Mouse (Mus musculus) heart, postnatal 0 days (tissue): ENCODE measurements around the gene Spg20. TPM values are rescaled to one million over a fixed set of nuclear protein-coding genes. Genes with fewer than 3 reads are reported as not detected.

Experiments used
- ATAC-seq: fragments of 200-750 bp; cut with Nextera tagmentation; 2 replicates; pipeline ENCODE4 v1.8.0; 2017; ENCODE audit warnings: low read depth, moderate number of reproducible peaks, moderate library complexity; ENCODE audit not compliant: insufficient read depth
- DNase-seq: peaks from one replicate; pipeline ENCODE4 v3.0.0-alpha.2; 2016; ENCODE audit warnings: low spot score
- H3K27ac ChIP-seq: fragments of 300-500 bp; sonication (generic); 2 replicates; pipeline ENCODE4 v1.5.1; 2014; ENCODE audit warnings: low read depth, mild to moderate bottlenecking
- H3K27me3 ChIP-seq: fragments of 300-500 bp; sonication (generic); 2 replicates; pipeline ENCODE4 v1.6.1; 2014; ENCODE audit warnings: low read length, mixed read lengths; ENCODE audit not compliant: control insufficient read depth, insufficient read depth
- H3K36me3 ChIP-seq: fragments of 300-500 bp; sonication (generic); replicated peaks from 2 replicates; pipeline ENCODE4 v1.6.1; 2014; ENCODE audit warnings: low read length, mixed read lengths; ENCODE audit not compliant: control insufficient read depth, insufficient read depth
- H3K4me1 ChIP-seq: fragments of 300-500 bp; sonication (generic); 2 replicates; pipeline ENCODE4 v1.6.1; 2014; ENCODE audit warnings: antibody characterized with exemption; ENCODE audit not compliant: control insufficient read depth, insufficient read depth
- H3K4me2 ChIP-seq: fragments of 300-500 bp; sonication (generic); 2 replicates; pipeline ENCODE4 v1.6.1; 2014; ENCODE audit warnings: low read depth, mild to moderate bottlenecking, low read length, moderate library complexity
- H3K4me3 ChIP-seq: fragments of 300-500 bp; sonication (generic); 2 replicates; pipeline ENCODE4 v1.5.1; 2014; ENCODE audit warnings: low read depth, low read length
- H3K9ac ChIP-seq: fragments of 300-500 bp; sonication (generic); replicated peaks from 2 replicates; pipeline ENCODE4 v1.6.1; 2014; ENCODE audit warnings: low read depth, low read length, mixed read lengths
- H3K9me3 ChIP-seq: fragments of 300-500 bp; sonication (generic); replicated peaks from 2 replicates; pipeline ENCODE4 v1.6.1; 2016; ENCODE audit warnings: low read length; ENCODE audit not compliant: control insufficient read depth
- CTCF ChIP-seq: IDR thresholded peaks from 2 replicates; pipeline ENCODE4 v1.5.1; 2016; ENCODE audit warnings: antibody characterized with exemption, control low read depth, low read depth
- EP300 ChIP-seq: IDR thresholded peaks from 2 replicates; pipeline ENCODE4 v1.6.1; 2016; ENCODE audit warnings: antibody characterized with exemption, low read depth
- WGBS: fragments of 180-500 bp; shearing (Covaris S2); extraction: QIAGEN DNeasy Blood & Tissue Kit; methylation state at CpG from one replicate; pipeline ENCODE4 v1.1.7; 2014; 5-methylcytosine and 5-hydroxymethylcytosine counted together
- polyA plus RNA-seq: library from polyadenylated mRNA; unstranded; fragments of >200 nt; fragmentation: Nextera tagmentation; extraction: Ambion mirVana; gene quantifications from 2 replicates; pipeline ENCODE4 v1.2.1, GENCODE M21; 2015
- total RNA-seq: library from RNA; depleted of rRNA; stranded (reverse); fragments of >200 nt; gene quantifications from 2 replicates; pipeline ENCODE4 v1.2.3, GENCODE M21; 2014; ENCODE audit warnings: low replicate concordance

Gene Spg20
- total and polyA plus RNA-seq, 2 experiments from 2014 or later, result 20.6 to 20.7 TPM

GRCm38 (mm10) chr3:55122336-55122870 is 10.5 kb downstream of the Spg20 start:
- 63% methylated on average over 3 of the region's 3 CpGs for WGBS
- Histone ChIP-seq H3K4me3 (no peak overlapping the region), H3K27ac (no peak overlapping the region), H3K4me1 (peaks cover 7% of the 10 kb centered on the region; the same call in 1 of the 2 replicates), H3K27me3 (no peaks in the 10 kb centered on the region), H3K9me3 (no peaks in the 10 kb centered on the region), H3K9ac (no peak overlapping the region), H3K4me2 (no peak overlapping the region), H3K36me3 (peaks cover 92% of the 10 kb centered on the region)
- DNase-seq (no peak), ATAC-seq (no peak)
- no peak for TF ChIP-seq CTCF

GRCm38 (mm10) chr3:55123064-55123463 is 11.2 kb downstream of the Spg20 start:
- H3K4me1 ChIP-seq, result peaks cover 7% of the 10 kb centered on the region; the same call in 1 of the 2 replicates
- TF ChIP-seq CTCF (no peak), EP300 (no peak)
- H3K9ac ChIP-seq, result no peak overlapping the region
- H3K27ac ChIP-seq, result no peak overlapping the region
- WGBS, result 89% methylated on average over 4 of the region's 4 CpGs
- no peak for ATAC-seq
- H3K9me3 ChIP-seq, result no peaks in the 10 kb centered on the region
- H3K36me3 ChIP-seq, result peaks cover 92% of the 10 kb centered on the region
- no peaks in the 10 kb centered on the region for H3K27me3 ChIP-seq
- H3K4me2 ChIP-seq, result no peak overlapping the region
- no peak overlapping the region for H3K4me3 ChIP-seq
- DNase-seq, result no peak

- Histone ChIP-seq H3K4me3 (no peak overlapping the region), H3K27me3 (no peaks in the 10 kb centered on the region), H3K9me3 (no peaks in the 10 kb centered on the region), H3K4me2 (no peak overlapping the region), H3K9ac (no peak overlapping the region), H3K4me1 (no peaks in the 10 kb centered on the region), H3K27ac (no peak overlapping the region), H3K36me3 (peaks cover 90% of the 10 kb centered on the region)
- DNase-seq (no peak), ATAC-seq (no peak)
- 80% methylated on average over 4 of the region's 4 CpGs for WGBS
- no peak for TF ChIP-seq CTCF
- TF ChIP-seq EP300, result no peak
Measured at GRCm38 (mm10) chr3:55129181-55129692, 17.3 kb downstream of the Spg20 start.

GRCm38 (mm10) chr3:55131576-55132233 is 19.8 kb downstream of the Spg20 start:
- H3K9me3 ChIP-seq, result no peaks in the 10 kb centered on the region
- 83% methylated on average over 6 of the region's 6 CpGs for WGBS
- H3K27me3 ChIP-seq, result no peaks in the 10 kb centered on the region
- H3K4me3 ChIP-seq, result no peak overlapping the region
- ATAC-seq (no peak), DNase-seq (no peak)
- TF ChIP-seq EP300 (no peak), CTCF (no peak)
- peaks cover 89% of the 10 kb centered on the region for H3K36me3 ChIP-seq
- no peak overlapping the region for H3K27ac ChIP-seq
- H3K4me1 ChIP-seq, result no peaks in the 10 kb centered on the region
- H3K4me2 ChIP-seq, result no peak overlapping the region
- no peak overlapping the region for H3K9ac ChIP-seq

- H3K9ac ChIP-seq, result no peak within 1 kb of the TSS
- H3K4me1 ChIP-seq, result no peaks in the 10 kb centered on the region
- H3K36me3 ChIP-seq, result peaks cover 46% of the 10 kb centered on the region
- H3K4me2 ChIP-seq, result no peak within 1 kb of the TSS
- DNase-seq, result no peak
- no peaks in the 10 kb centered on the region for H3K9me3 ChIP-seq
- no peak within 1 kb of the TSS for H3K4me3 ChIP-seq
- no peak for ATAC-seq
- no peaks in the 10 kb centered on the region for H3K27me3 ChIP-seq
- H3K27ac ChIP-seq, result no peak within 1 kb of the TSS
- TF ChIP-seq EP300, result no peak
- TF ChIP-seq CTCF, result no peak
Measured at GRCm38 (mm10) chr3:55137039-55137438, 25.1 kb downstream of the Spg20 start, which contains the start of gene Ccdc169. Ccdc169 (plus strand) TSS chr3:55137339.
